Mouse (Mus musculus): Measurements from ENCODE around the gene Fam208a.

DNA sequence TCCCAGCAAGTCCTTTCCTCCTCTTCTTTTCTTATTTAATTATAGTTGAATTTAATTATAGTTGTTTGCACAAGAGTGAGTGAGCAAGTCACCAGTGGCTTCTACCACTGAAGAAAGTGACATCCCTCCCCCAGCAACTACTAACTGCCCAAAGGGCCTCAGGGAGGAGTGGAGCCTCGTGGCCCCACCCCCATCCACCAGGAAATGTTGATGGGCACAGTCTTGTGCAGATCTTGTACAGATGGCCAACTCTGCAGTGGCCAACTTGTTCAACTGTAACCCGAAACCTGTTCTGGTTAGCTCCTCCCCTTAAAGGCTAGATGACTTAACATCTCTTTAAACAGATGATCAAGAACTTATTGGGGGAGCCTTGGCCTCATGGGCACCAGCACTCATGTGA is 38.9 kb upstream of the Fam208a start:
- TF ChIP-seq CTCF (IDR thresholded peaks at IDR 0.05; ENCODE audit: insufficient read depth, low read length), result no peak
- no peak for TF ChIP-seq POLR2A (IDR thresholded peaks at IDR 0.05; ENCODE audit: borderline replicate concordance, extremely low read depth, low read depth, low read length)
